Mouse (Mus musculus) heart, adult 2 months (tissue): ENCODE results near the gene Ccr6.

Experiments used
- CTCF ChIP-seq: fragments of 200-600 bp; IDR thresholded peaks from 2 replicates; pipeline ENCODE4 v1.8.1; 2022; ENCODE audit warnings: antibody characterized with exemption, mild to moderate bottlenecking, moderate library complexity
- POLR2A ChIP-seq: fragments of 200-500 bp; IDR thresholded peaks from 2 replicates; pipeline ENCODE4 v1.6.1; 2011; ENCODE audit warnings: mild to moderate bottlenecking, low read depth, low read length, control low read depth; ENCODE audit not compliant: insufficient read depth

DNA sequence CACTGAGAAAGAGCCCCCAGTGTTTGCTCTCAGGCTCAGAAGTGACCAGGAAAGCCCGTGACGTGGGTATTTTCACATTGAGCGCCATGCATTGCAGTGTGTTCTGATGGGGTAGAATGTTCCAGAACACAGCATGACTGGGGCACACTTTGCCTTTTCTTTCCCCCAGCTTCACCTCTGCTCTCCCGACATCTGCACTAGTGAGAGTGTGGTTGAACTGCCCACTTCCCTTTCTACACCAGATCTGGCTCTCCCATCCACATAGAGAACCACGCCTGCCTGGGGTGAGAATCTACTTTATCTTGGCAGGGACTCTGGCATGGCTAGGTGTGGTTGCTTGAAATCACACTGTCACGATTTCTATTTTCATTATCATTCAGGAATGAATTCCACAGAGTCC, 19.7 kb downstream of the Ccr6 start:
- TF ChIP-seq CTCF (no peak), POLR2A (no peak)
